Mouse (Mus musculus): ENCODE measurements around the gene Tmem106a. TPM values are rescaled to one million over a fixed set of nuclear protein-coding genes. Genes with fewer than 3 reads are reported as not detected.
"Not testable (repeated sequence)": the region's sequence is repeated elsewhere in the genome, so short reads cannot be mapped to it uniquely, and the experiment has no call there.

The Tmem106a gene
- polyA plus RNA-seq, 1 experiment: 1.0 TPM

- Histone ChIP-seq H3K79me2 (ENCODE audit: control insufficient read depth, insufficient read depth) (no peaks in the 10 kb centered on the region), H3K36me3 (ENCODE audit: control insufficient read depth, insufficient read depth) (no peaks in the 10 kb centered on the region), H3ac (ENCODE audit: control insufficient read depth, insufficient read length, low read depth) (peak within 1 kb of the TSS; percentile 63), H3K4me3 (ENCODE audit: insufficient read depth, poor library complexity, severe bottlenecking) (peak within 1 kb of the TSS; percentile 25), H3K79me3 (ENCODE audit: low read depth) (no peaks in the 10 kb centered on the region), H3K27me3 (ENCODE audit: control insufficient read depth, insufficient read depth, insufficient read length) (no peaks in the 10 kb centered on the region)
- TF ChIP-seq MYOD1 (IDR thresholded peaks at IDR 0.05; ENCODE audit: control insufficient read depth, insufficient read length, low read depth) (no peak), CTCF (IDR thresholded peaks at IDR 0.05; ENCODE audit: control insufficient read depth, insufficient read depth, insufficient read length) (no peak), CEBPB (IDR thresholded peaks at IDR 0.05; ENCODE audit: low read depth) (no peak), MAX (IDR thresholded peaks at IDR 0.05) (no peak), FOSL1 (IDR thresholded peaks at IDR 0.05; ENCODE audit: insufficient read depth, low read length, poor library complexity, severe bottlenecking) (no peak), USF1 (IDR thresholded peaks at IDR 0.05; ENCODE audit: low read depth) (no peak), MYOG (IDR thresholded peaks at IDR 0.05; ENCODE audit: control insufficient read depth, extremely low read depth, insufficient read length) (no peak)
Measured at GRCm38 (mm10) chr11:101626995-101627856, 45.2 kb downstream of the Tmem106a start, which contains the start of gene Rdm1. Gene Rdm1, plus strand, starts transcription at chr11:101627195.

DNA sequence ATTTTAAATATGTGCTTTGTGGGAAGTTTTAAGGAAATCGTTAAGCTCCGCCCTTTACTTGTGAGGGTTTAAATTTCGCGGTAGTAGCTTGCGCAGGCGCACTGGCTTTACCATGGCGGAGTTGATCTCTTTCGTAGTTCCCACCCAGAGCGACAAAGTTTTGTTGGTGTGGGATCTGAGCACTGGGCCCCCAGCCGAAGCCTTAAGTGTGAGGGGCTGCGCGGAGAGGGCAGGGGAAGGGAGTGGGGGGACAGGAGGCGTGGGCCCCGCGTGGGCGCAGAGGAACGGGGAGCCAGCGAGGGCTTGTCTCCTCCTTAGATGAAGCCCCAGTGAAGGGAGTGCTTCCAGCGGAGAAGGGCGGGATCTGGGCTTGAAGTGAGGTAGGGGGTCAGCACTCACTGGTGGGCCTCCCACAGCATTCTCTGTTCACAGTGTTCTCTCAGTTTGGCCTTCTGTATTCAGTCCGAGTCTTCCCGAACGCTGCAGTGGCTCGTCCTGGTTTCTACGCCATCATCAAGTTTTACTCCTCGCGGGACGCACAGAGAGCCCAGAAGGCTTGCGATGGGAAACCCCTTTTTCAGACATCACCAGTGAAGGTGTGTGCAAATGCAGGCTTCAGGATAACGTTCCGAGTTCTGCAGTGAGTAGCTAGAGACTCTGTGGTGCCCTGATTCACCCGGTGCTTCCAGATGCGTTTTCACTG is 46.0 kb downstream of the Tmem106a start:
- Histone ChIP-seq H3ac (ENCODE audit: control insufficient read depth, insufficient read length, low read depth) (peak overlapping the region; percentile 63), H3K36me3 (ENCODE audit: control insufficient read depth, insufficient read depth) (no peaks in the 10 kb centered on the region), H3K27me3 (ENCODE audit: control insufficient read depth, insufficient read depth, insufficient read length) (no peaks in the 10 kb centered on the region), H3K79me2 (ENCODE audit: control insufficient read depth, insufficient read depth) (no peaks in the 10 kb centered on the region), H3K79me3 (ENCODE audit: low read depth) (no peaks in the 10 kb centered on the region), H3K4me3 (ENCODE audit: insufficient read depth, poor library complexity, severe bottlenecking) (peak overlapping the region; percentile 19)
- TF ChIP-seq FOSL1 (IDR thresholded peaks at IDR 0.05; ENCODE audit: insufficient read depth, low read length, poor library complexity, severe bottlenecking) (no peak), CTCF (IDR thresholded peaks at IDR 0.05; ENCODE audit: control insufficient read depth, insufficient read depth, insufficient read length) (no peak), MYOD1 (IDR thresholded peaks at IDR 0.05; ENCODE audit: control insufficient read depth, insufficient read length, low read depth) (no peak), MAX (IDR thresholded peaks at IDR 0.05) (no peak), MYOG (IDR thresholded peaks at IDR 0.05; ENCODE audit: control insufficient read depth, extremely low read depth, insufficient read length) (no peak), USF1 (IDR thresholded peaks at IDR 0.05; ENCODE audit: low read depth) (no peak), CEBPB (IDR thresholded peaks at IDR 0.05; ENCODE audit: low read depth) (no peak)

- H3K27me3 ChIP-seq (ENCODE audit: control insufficient read depth, insufficient read depth, insufficient read length); H3K79me3 ChIP-seq (ENCODE audit: low read depth); H3ac ChIP-seq (ENCODE audit: control insufficient read depth, insufficient read length, low read depth); H3K4me3 ChIP-seq (ENCODE audit: insufficient read depth, poor library complexity, severe bottlenecking); H3K36me3 ChIP-seq (ENCODE audit: control insufficient read depth, insufficient read depth); H3K79me2 ChIP-seq (ENCODE audit: control insufficient read depth, insufficient read depth): not testable (repeated sequence)
Measured at GRCm38 (mm10) chr11:101628733-101629417, 46.8 kb downstream of the Tmem106a start.

GRCm38 (mm10) chr11:101635660-101636059 is 53.6 kb downstream of the Tmem106a start:
- H3ac ChIP-seq (ENCODE audit: control insufficient read depth, insufficient read length, low read depth): no peak overlapping the region
- H3K79me3 ChIP-seq (ENCODE audit: low read depth): no peaks in the 10 kb centered on the region
- no peaks in the 10 kb centered on the region for H3K79me2 ChIP-seq (ENCODE audit: control insufficient read depth, insufficient read depth)
- no peaks in the 10 kb centered on the region for H3K36me3 ChIP-seq (ENCODE audit: control insufficient read depth, insufficient read depth)
- no peak overlapping the region for H3K4me3 ChIP-seq (ENCODE audit: insufficient read depth, poor library complexity, severe bottlenecking)
- H3K27me3 ChIP-seq (ENCODE audit: control insufficient read depth, insufficient read depth, insufficient read length): no peaks in the 10 kb centered on the region
- TF ChIP-seq MAX (IDR thresholded peaks at IDR 0.05) (no peak), MYOG (IDR thresholded peaks at IDR 0.05; ENCODE audit: control insufficient read depth, extremely low read depth, insufficient read length) (no peak), FOSL1 (IDR thresholded peaks at IDR 0.05; ENCODE audit: insufficient read depth, low read length, poor library complexity, severe bottlenecking) (no peak), MYOD1 (IDR thresholded peaks at IDR 0.05; ENCODE audit: control insufficient read depth, insufficient read length, low read depth) (no peak), USF1 (IDR thresholded peaks at IDR 0.05; ENCODE audit: low read depth) (no peak), CEBPB (IDR thresholded peaks at IDR 0.05; ENCODE audit: low read depth) (no peak), CTCF (IDR thresholded peaks at IDR 0.05; ENCODE audit: control insufficient read depth, insufficient read depth, insufficient read length) (no peak)

DNA sequence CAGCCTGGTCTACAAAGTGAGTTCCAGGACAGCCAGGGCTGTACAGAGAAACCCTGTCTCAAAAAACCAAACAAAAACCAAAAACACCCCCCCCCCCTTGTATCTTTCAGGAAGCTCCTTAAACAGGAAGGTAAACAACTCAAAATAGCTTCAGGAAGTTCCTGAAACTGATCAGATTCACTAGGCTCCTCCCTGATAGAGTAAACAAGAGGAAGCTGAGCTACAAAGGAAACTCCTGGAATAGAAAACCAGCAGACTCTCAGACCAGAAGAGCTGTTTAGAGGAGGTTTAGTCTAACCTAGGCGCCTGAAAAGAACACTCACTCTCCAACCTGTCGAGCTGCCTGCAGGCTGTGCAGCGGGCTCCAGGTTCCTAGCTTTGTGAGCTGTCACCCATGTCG is 57.7 kb downstream of the Tmem106a start:
- Histone ChIP-seq H3K4me3 (ENCODE audit: insufficient read depth, poor library complexity, severe bottlenecking) (no peak overlapping the region), H3K27me3 (ENCODE audit: control insufficient read depth, insufficient read depth, insufficient read length) (no peaks in the 10 kb centered on the region), H3K79me3 (ENCODE audit: low read depth) (no peaks in the 10 kb centered on the region), H3K79me2 (ENCODE audit: control insufficient read depth, insufficient read depth) (no peaks in the 10 kb centered on the region), H3ac (ENCODE audit: control insufficient read depth, insufficient read length, low read depth) (no peak overlapping the region), H3K36me3 (ENCODE audit: control insufficient read depth, insufficient read depth) (no peaks in the 10 kb centered on the region)
- TF ChIP-seq MAX (IDR thresholded peaks at IDR 0.05): no peak
- no peak for TF ChIP-seq MYOG (IDR thresholded peaks at IDR 0.05; ENCODE audit: control insufficient read depth, extremely low read depth, insufficient read length)
- TF ChIP-seq CTCF (IDR thresholded peaks at IDR 0.05; ENCODE audit: control insufficient read depth, insufficient read depth, insufficient read length): no peak
- no peak for TF ChIP-seq USF1 (IDR thresholded peaks at IDR 0.05; ENCODE audit: low read depth)
- TF ChIP-seq CEBPB (IDR thresholded peaks at IDR 0.05; ENCODE audit: low read depth): no peak
- no peak for TF ChIP-seq MYOD1 (IDR thresholded peaks at IDR 0.05; ENCODE audit: control insufficient read depth, insufficient read length, low read depth)
- TF ChIP-seq FOSL1 (IDR thresholded peaks at IDR 0.05; ENCODE audit: insufficient read depth, low read length, poor library complexity, severe bottlenecking): no peak
